ENCODE assay signal across 19 mouse cellular contexts in the genomic region with DNA sequence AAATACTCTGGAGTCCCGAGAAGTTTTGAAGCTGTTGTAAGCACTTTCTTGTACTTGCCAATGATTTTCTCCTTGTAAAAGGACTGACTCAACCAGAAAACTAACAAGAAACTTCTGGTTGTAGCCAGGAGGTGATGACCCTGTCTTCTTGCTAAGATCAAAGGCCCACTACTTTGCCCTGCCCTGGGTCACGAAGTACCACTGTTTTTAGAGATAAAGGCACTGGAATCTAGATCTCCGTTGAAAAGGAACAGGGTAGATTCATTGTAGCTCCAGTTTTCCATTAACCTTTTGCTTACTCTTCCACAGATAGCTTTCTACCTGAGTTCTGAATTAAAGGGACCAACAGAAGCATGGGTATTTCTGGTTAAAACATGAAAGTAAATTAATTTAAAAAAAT.
"Had no signal": no experiment of that assay in that cellular context is flagged by ENCODE, and none has a peak within 500 bp of the region (broad histone marks: within the 10 kb centered on the region; RNA-seq: fewer than 3 reads in every experiment).

No protein-coding gene starts in this region.

- H3K4me1 ChIP-seq: limb, embryonic 10.5 days; limb, embryonic 13.5 days; midbrain, embryonic 12.5 days; midbrain, embryonic 15.5 days; neural tube, embryonic 13.5 days had no signal

- H3K9me3 ChIP-seq: limb, embryonic 10.5 days; midbrain, embryonic 12.5 days; midbrain, embryonic 15.5 days; neural tube, embryonic 13.5 days had no signal

- H3K4me2 ChIP-seq: limb, embryonic 13.5 days; lung, embryonic 14.5 days; midbrain, embryonic 12.5 days; midbrain, embryonic 15.5 days; neural tube, embryonic 13.5 days had no signal

- H3K27me3 ChIP-seq: limb, embryonic 13.5 days; midbrain, embryonic 12.5 days; midbrain, embryonic 15.5 days; neural tube, embryonic 13.5 days had no signal

- DNase-seq: kidney, adult 11 months; kidney, adult 8-10 months; kidney, postnatal 25 days; layer of hippocampus, adult 9-11 months; lung, embryonic 14.5 days; retina, postnatal 1 day; right cerebral cortex, postnatal 25 days; spleen, adult 18-20 months; thymus, postnatal 25 days had no signal

- H3K9ac ChIP-seq: limb, embryonic 13.5 days; lung, embryonic 14.5 days; midbrain, embryonic 12.5 days; midbrain, embryonic 15.5 days; neural tube, embryonic 13.5 days had no signal

- H3K27ac ChIP-seq: kidney, postnatal 0 days; layer of hippocampus, adult 2 months; limb, embryonic 10.5 days; limb, embryonic 13.5 days; macrophage; midbrain, embryonic 12.5 days; midbrain, embryonic 15.5 days; neural tube, embryonic 13.5 days had no signal

- H3K4me3 ChIP-seq: layer of hippocampus, adult 2 months; limb, embryonic 10.5 days; limb, embryonic 13.5 days; midbrain, embryonic 12.5 days; midbrain, embryonic 15.5 days; myocyte; neural tube, embryonic 13.5 days had no signal

- ATAC-seq: lung, postnatal 0 days; midbrain, embryonic 15.5 days had no signal

- H3K36me3 ChIP-seq: limb, embryonic 10.5 days; limb, embryonic 13.5 days; midbrain, embryonic 12.5 days; midbrain, embryonic 15.5 days; neural tube, embryonic 13.5 days had no signal
